ENCODE assay signal across 10 mouse cellular contexts in the genomic region with DNA sequence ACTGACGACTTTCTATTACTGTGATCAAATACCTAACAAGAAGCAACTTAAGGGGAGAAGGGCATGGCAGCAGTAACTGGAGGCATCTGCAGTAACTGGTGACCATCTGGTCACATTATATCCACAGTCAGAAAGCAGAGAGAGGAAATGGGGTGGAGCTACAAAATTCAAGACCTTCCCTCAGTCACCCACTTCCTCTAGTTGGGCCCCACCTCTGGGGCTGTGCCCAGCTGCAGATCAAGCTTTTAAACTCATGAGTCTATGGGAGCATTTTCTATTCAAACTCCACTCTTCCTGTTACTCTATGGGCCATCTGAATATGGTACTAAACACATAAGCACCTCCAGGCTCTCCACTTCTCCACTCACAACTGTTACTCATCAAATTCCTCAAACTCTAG. TPM values are rescaled to one million over a fixed set of nuclear protein-coding genes. Genes with fewer than 3 reads are reported as not detected.
A peak's percentile ranks its signal among the peaks of the same experiment; 100 is the strongest.
DNase-seq lines count a peak whose midpoint lies in the region; ATAC-seq and TF ChIP-seq lines count a peak whose summit lies in the region.
"Had no signal": no experiment of that assay in that cellular context is flagged by ENCODE, and none has a peak within 500 bp of the region (broad histone marks: within the 10 kb centered on the region; RNA-seq: fewer than 3 reads in every experiment).

No protein-coding gene starts in this region.

- H3K9me3 ChIP-seq in limb, embryonic 14.5 days (ENCODE audit: control insufficient read depth, low read length): no peaks in the 10 kb centered on the region
- H3K9me3 ChIP-seq in stomach, postnatal 0 days (ENCODE audit: control insufficient read depth, low read length): no peaks in the 10 kb centered on the region

- H3K27me3 ChIP-seq in thymus, adult 2 months (ENCODE audit: control insufficient read depth, insufficient read depth, low read length): no peaks in the 10 kb centered on the region
- no peaks in the 10 kb centered on the region for H3K27me3 ChIP-seq in limb, embryonic 14.5 days (ENCODE audit: control insufficient read depth, insufficient read depth, low read length)
- H3K27me3 ChIP-seq in stomach, postnatal 0 days (ENCODE audit: control insufficient read depth, insufficient read depth, low read length): no peaks in the 10 kb centered on the region

- peak; percentile 1 for DNase-seq in cerebellum, adult 9-10 months
- no peak for DNase-seq in cerebellum, adult 8-10 months
- DNase-seq in thymus, adult 2 months: peak; percentile 27
- DNase-seq in thymus, adult 18-20 months: no peak
- DNase-seq in limb, embryonic 14.5 days (ENCODE audit: low spot score): no peak
- DNase-seq in stomach, postnatal 0 days (ENCODE audit: low spot score): no peak
- no peak for DNase-seq in adrenal gland, postnatal 36 days
- DNase-seq in right cerebral cortex, postnatal 4 days: no peak
- DNase-seq: adrenal gland, postnatal 25 days had no signal

- no peak for TF ChIP-seq POLR2A in thymus, adult 2 months (IDR thresholded peaks at IDR 0.05; ENCODE audit: control insufficient read depth, extremely low read depth, insufficient read depth, low read length, poor library complexity)
- TF ChIP-seq POLR2A in limb, embryonic 14.5 days (IDR thresholded peaks at IDR 0.05; ENCODE audit: borderline replicate concordance, extremely low read depth, insufficient read depth, insufficient read length): no peak

- TF ChIP-seq EP300 in stomach, postnatal 0 days (optimal IDR thresholded peaks at IDR 0.05): no peak

- WGBS in thymus, adult 2 months: 95% methylated on average over 1 of the region's 1 CpGs
- 35% methylated on average over 1 of the region's 1 CpGs for WGBS in limb, embryonic 14.5 days
- 45% methylated on average over 1 of the region's 1 CpGs for WGBS in stomach, postnatal 0 days

- no peak overlapping the region for H3K27ac ChIP-seq in thymus, adult 2 months (ENCODE audit: control insufficient read depth, insufficient read depth, low read length)
- no peak overlapping the region for H3K27ac ChIP-seq in limb, embryonic 14.5 days (replicated peaks; ENCODE audit: low read depth, low read length)
- no peak overlapping the region for H3K27ac ChIP-seq in stomach, postnatal 0 days (replicated peaks)
- H3K27ac ChIP-seq: macrophage had no signal

- H3K4me2 ChIP-seq in limb, embryonic 14.5 days (replicated peaks; ENCODE audit: low read depth, low read length, severe bottlenecking): peak overlapping the region; percentile 41
- H3K4me2 ChIP-seq in stomach, postnatal 0 days (replicated peaks; ENCODE audit: low read depth): peak overlapping the region; percentile 47

- H3K4me3 ChIP-seq in thymus, adult 2 months (ENCODE audit: control insufficient read depth, insufficient read depth, low read length): no peak overlapping the region
- peak overlapping the region; percentile 21 for H3K4me3 ChIP-seq in limb, embryonic 14.5 days (replicated peaks; ENCODE audit: low read length)
- no peak overlapping the region; the same call in 1 of the 2 replicates for H3K4me3 ChIP-seq in stomach, postnatal 0 days (ENCODE audit: low read depth, low read length)

- no peak for TF ChIP-seq CTCF in thymus, adult 2 months (IDR thresholded peaks at IDR 0.05; ENCODE audit: borderline replicate concordance, control insufficient read depth, extremely low read depth, insufficient read depth, low read length, poor library complexity)
- no peak for TF ChIP-seq CTCF in stomach, postnatal 0 days (IDR thresholded peaks at IDR 0.05; ENCODE audit: low read depth)

- ATAC-seq in limb, embryonic 14.5 days (ENCODE audit: low FRiP score, low read depth): no peak
- ATAC-seq in stomach, postnatal 0 days (ENCODE audit: low FRiP score, low TSS enrichment): no peak

- no peak overlapping the region for H3K9ac ChIP-seq in limb, embryonic 14.5 days (ENCODE audit: low read depth, low read length, severe bottlenecking)
- no peak overlapping the region for H3K9ac ChIP-seq in stomach, postnatal 0 days (ENCODE audit: low read length)

- peaks cover 14% of the 10 kb centered on the region for H3K4me1 ChIP-seq in thymus, adult 2 months (replicated peaks; ENCODE audit: control insufficient read depth, insufficient read depth, low read length)
- peaks cover 35% of the 10 kb centered on the region for H3K4me1 ChIP-seq in limb, embryonic 14.5 days (ENCODE audit: control insufficient read depth, insufficient read depth, low read length)
- H3K4me1 ChIP-seq in stomach, postnatal 0 days (replicated peaks; ENCODE audit: control insufficient read depth, insufficient read depth): no peaks in the 10 kb centered on the region; the same call in 1 of the 2 replicates

- peaks cover 26% of the 10 kb centered on the region for H3K36me3 ChIP-seq in thymus, adult 2 months (ENCODE audit: control insufficient read depth, insufficient read depth, low read length)
- peaks cover 40% of the 10 kb centered on the region for H3K36me3 ChIP-seq in limb, embryonic 14.5 days (ENCODE audit: control insufficient read depth, insufficient read depth, low read length)
- H3K36me3 ChIP-seq in stomach, postnatal 0 days (ENCODE audit: control insufficient read depth, insufficient read depth, low read length): peaks cover 2% of the 10 kb centered on the region; the same call in 1 of the 2 replicates

RNA-seq across cellular contexts. Expression of gene Ankrd50, which starts 3.5 kb away (rescaled TPM):
- polyA plus RNA-seq in thymus, adult 2 months (2012; rRNA removed): 66.0 and 68.5 TPM in 2 replicates
- polyA plus RNA-seq in limb, embryonic 14.5 days (2012; rRNA removed): 45.2 and 46.5 TPM in 2 replicates
- polyA plus RNA-seq in limb, embryonic 14.5 days (2014; fragmentation: Nextera tagmentation; extraction: Ambion mirVana): 29.4 and 31.3 TPM in 2 replicates
- polyA plus RNA-seq in stomach, postnatal 0 days (2015; fragmentation: Nextera tagmentation; extraction: Ambion mirVana): 9.8 and 11.1 TPM in 2 replicates
- 10 to 100 TPM; 26.6 to 31.0 TPM for total RNA-seq in adrenal gland, postnatal 36 days (2021)

Comparison
In these comparisons a context has a peak if more than half of its experiments do, and no peak if none do; other contexts are left out.
1. DNase-seq: peak in cerebellum, adult 9-10 months (single experiment) and thymus, adult 2 months (single experiment); none in cerebellum, adult 8-10 months (single experiment), thymus, adult 18-20 months (0 of 2), limb, embryonic 14.5 days (single experiment), stomach, postnatal 0 days (single experiment), adrenal gland, postnatal 36 days (0 of 2) and right cerebral cortex, postnatal 4 days (single experiment).